Mouse (Mus musculus): ENCODE data around the gene Egr2. TPM values are rescaled to one million over a fixed set of nuclear protein-coding genes. Genes with fewer than 3 reads are reported as not detected.

Egr2 gene
- total RNA-seq, 1 experiment from 2014 or later: 8.5 TPM

GRCm38 (mm10) chr10:67579830-67580229 lies 44.6 kb downstream of the Egr2 start:
- no peak for ATAC-seq (replicated peaks in 1 of 2; ENCODE audit: insufficient read depth in 1 of 2, low FRiP score in 2 of 2, low TSS enrichment in 1 of 2, low read depth in 1 of 2, poor library complexity in 2 of 2, severe bottlenecking in 2 of 2)

- ATAC-seq (replicated peaks in 1 of 2; ENCODE audit: insufficient read depth in 1 of 2, low FRiP score in 2 of 2, low TSS enrichment in 1 of 2, low read depth in 1 of 2, poor library complexity in 2 of 2, severe bottlenecking in 2 of 2): peak; percentile 86 to 94
These were observed 46.5 kb downstream of the Egr2 start for GRCm38 (mm10) chr10:67581698-67582285.

DNA sequence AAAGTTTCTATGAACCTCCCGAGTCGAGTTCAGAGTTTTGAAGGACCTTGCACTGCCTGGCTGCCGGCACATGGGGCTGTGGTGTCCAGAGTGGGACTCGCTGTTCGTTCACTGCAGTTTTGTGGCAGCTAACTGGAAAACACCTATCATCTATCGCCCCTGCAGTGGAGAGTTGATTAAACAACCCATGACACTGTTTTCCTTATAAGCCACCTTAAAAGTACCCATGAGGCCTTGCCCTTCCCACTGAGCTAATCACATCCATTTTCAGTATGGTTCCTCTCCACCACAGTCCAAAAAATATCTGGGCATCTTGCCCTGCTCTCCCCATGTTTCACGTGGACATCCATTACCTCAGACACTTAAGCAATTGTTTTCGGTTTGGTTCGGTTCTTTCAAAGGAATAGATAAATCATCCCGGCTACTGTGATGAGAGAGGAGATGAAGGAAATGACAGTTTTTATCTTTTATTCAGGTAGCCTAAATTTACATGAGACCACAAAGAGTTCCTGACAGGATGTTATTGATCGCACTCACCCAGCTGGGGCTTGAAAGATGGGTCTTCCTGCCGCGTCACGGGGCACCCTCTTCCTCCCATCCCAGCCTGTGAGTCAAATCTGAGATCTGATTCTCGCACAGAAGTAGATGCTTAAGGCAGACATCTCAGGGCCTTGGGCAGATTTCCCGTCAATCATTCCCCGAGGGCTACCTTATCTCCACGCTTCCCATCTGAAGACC lies 50.8 kb downstream of the Egr2 start:
- no peak for ATAC-seq (replicated peaks in 1 of 2; ENCODE audit: insufficient read depth in 1 of 2, low FRiP score in 2 of 2, low TSS enrichment in 1 of 2, low read depth in 1 of 2, poor library complexity in 2 of 2, severe bottlenecking in 2 of 2)

Other genes starting within 250 kb of the Egr2 start
- 17.7 and 21.4 TPM in 2 replicates for gene Ado, start 13.5 kb downstream of the Egr2 start, total RNA-seq (2017)

Measured in hematopoietic stem cell, adult 5-6 weeks (primary cell).